Mouse (Mus musculus): Measurements from ENCODE around the gene Dock2. TPM values are rescaled to one million over a fixed set of nuclear protein-coding genes. Genes with fewer than 3 reads are reported as not detected.

Dock2 gene
- total and polyA plus RNA-seq, 2 experiments from 2014 or later: 0.57 to 1.6 TPM

DNA sequence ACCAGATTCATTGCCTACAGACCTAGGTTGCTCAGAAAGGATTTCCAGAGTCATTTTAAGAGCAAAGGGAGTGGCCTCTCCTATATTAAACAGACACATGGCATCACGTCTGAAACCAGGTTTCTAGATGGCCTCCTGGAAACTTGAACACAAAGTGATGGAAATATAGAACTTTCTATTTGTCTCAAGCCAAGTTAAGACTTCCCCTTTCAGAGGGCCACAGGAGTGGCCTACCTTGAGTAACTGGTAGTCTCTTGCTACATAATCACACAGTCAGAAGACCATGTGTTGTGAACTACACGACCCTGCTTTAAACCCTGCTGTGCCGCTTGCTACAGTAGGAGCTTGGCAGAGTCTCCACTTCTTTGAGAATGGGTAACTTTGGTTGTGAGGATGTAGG, 400.2 kb downstream of the Dock2 start:
- Histone ChIP-seq H3K9me3 (ENCODE audit: low read length) (no peaks in the 10 kb centered on the region), H3K27me3 (ENCODE audit: insufficient read depth, low read length) (no peaks in the 10 kb centered on the region), H3K27ac (ENCODE audit: low read depth, low read length) (no peak overlapping the region), H3K9ac (replicated peaks; ENCODE audit: low read length, poor library complexity, severe bottlenecking) (no peak overlapping the region), H3K4me3 (ENCODE audit: low read depth, low read length) (no peak overlapping the region), H3K4me2 (ENCODE audit: low read depth, low read length, poor library complexity, severe bottlenecking) (no peak overlapping the region), H3K4me1 (ENCODE audit: insufficient read depth, low read length) (no peaks in the 10 kb centered on the region), H3K36me3 (ENCODE audit: insufficient read depth, low read length) (no peaks in the 10 kb centered on the region)
- 91% methylated on average over 3 of the region's 3 CpGs for WGBS
- ATAC-seq (ENCODE audit: low FRiP score) (no peak), DNase-seq (ENCODE audit: low spot score) (no peak)
- TF ChIP-seq CTCF (IDR thresholded peaks at IDR 0.05): no peak

GRCm38 (mm10) chr11:34377649-34378048, 406.0 kb downstream of the Dock2 start:
- Histone ChIP-seq H3K4me3 (ENCODE audit: low read depth, low read length) (no peak overlapping the region), H3K36me3 (ENCODE audit: insufficient read depth, low read length) (no peaks in the 10 kb centered on the region), H3K4me1 (ENCODE audit: insufficient read depth, low read length) (no peaks in the 10 kb centered on the region; the same call in 1 of the 2 replicates), H3K27me3 (ENCODE audit: insufficient read depth, low read length) (no peaks in the 10 kb centered on the region), H3K27ac (ENCODE audit: low read depth, low read length) (no peak overlapping the region), H3K9me3 (ENCODE audit: low read length) (no peaks in the 10 kb centered on the region), H3K4me2 (ENCODE audit: low read depth, low read length, poor library complexity, severe bottlenecking) (no peak overlapping the region), H3K9ac (replicated peaks; ENCODE audit: low read length, poor library complexity, severe bottlenecking) (no peak overlapping the region)
- DNase-seq (ENCODE audit: low spot score): peak; percentile 48
- 76% methylated on average over 6 of the region's 6 CpGs for WGBS
- TF ChIP-seq CTCF (IDR thresholded peaks at IDR 0.05): no peak
- ATAC-seq (ENCODE audit: low FRiP score): no peak

- H3K9ac ChIP-seq (replicated peaks; ENCODE audit: low read length, poor library complexity, severe bottlenecking): no peak overlapping the region
- no peaks in the 10 kb centered on the region; the same call in 1 of the 2 replicates for H3K4me1 ChIP-seq (ENCODE audit: insufficient read depth, low read length)
- no peaks in the 10 kb centered on the region for H3K36me3 ChIP-seq (ENCODE audit: insufficient read depth, low read length)
- H3K4me2 ChIP-seq (ENCODE audit: low read depth, low read length, poor library complexity, severe bottlenecking): no peak overlapping the region
- no peak overlapping the region for H3K4me3 ChIP-seq (ENCODE audit: low read depth, low read length)
- 77% methylated on average over 1 of the region's 1 CpGs for WGBS
- DNase-seq (ENCODE audit: low spot score) (no peak), ATAC-seq (ENCODE audit: low FRiP score) (no peak)
- no peak for TF ChIP-seq CTCF (IDR thresholded peaks at IDR 0.05)
- no peaks in the 10 kb centered on the region for H3K9me3 ChIP-seq (ENCODE audit: low read length)
- no peaks in the 10 kb centered on the region for H3K27me3 ChIP-seq (ENCODE audit: insufficient read depth, low read length)
- H3K27ac ChIP-seq (ENCODE audit: low read depth, low read length): no peak overlapping the region
Measured at GRCm38 (mm10) chr11:34375557-34375956, 408.1 kb downstream of the Dock2 start.

DNA sequence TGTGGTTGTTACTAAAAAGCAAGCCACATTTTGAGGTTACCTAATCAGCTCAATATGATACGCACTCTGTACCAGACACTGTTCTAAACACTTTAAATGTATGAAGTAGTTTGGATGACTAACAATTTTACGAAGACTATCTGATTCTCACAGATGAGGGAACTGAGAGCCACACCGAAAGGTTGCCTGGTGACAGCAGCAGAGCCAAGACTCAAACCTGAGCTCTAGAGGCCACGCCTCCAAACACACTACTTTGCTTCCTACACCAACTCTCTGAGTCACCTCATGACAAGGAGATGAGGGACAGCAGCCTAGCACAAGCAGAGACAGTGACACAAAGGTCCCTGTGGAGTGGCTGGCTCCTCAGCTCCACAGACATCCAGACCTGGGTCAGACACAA, 411.5 kb downstream of the Dock2 start:
- Histone ChIP-seq H3K9me3 (ENCODE audit: low read length) (no peaks in the 10 kb centered on the region), H3K27me3 (ENCODE audit: insufficient read depth, low read length) (no peaks in the 10 kb centered on the region), H3K9ac (replicated peaks; ENCODE audit: low read length, poor library complexity, severe bottlenecking) (no peak overlapping the region), H3K4me2 (ENCODE audit: low read depth, low read length, poor library complexity, severe bottlenecking) (no peak overlapping the region), H3K4me3 (ENCODE audit: low read depth, low read length) (no peak overlapping the region), H3K4me1 (ENCODE audit: insufficient read depth, low read length) (no peaks in the 10 kb centered on the region; the same call in 1 of the 2 replicates), H3K27ac (ENCODE audit: low read depth, low read length) (no peak overlapping the region), H3K36me3 (ENCODE audit: insufficient read depth, low read length) (no peaks in the 10 kb centered on the region)
- whole genome bisulfite sequencing: 87% methylated on average over 4 of the region's 4 CpGs
- DNase-seq (ENCODE audit: low spot score) (no peak), ATAC-seq (ENCODE audit: low FRiP score) (no peak)
- TF ChIP-seq CTCF (IDR thresholded peaks at IDR 0.05): no peak

GRCm38 (mm10) chr11:34356109-34356508, 427.6 kb downstream of the Dock2 start:
- 42% methylated on average over 2 of the region's 2 CpGs for WGBS
- TF ChIP-seq CTCF (IDR thresholded peaks at IDR 0.05): no peak
- no peaks in the 10 kb centered on the region for H3K9me3 ChIP-seq (ENCODE audit: low read length)
- H3K4me2 ChIP-seq (ENCODE audit: low read depth, low read length, poor library complexity, severe bottlenecking): no peak overlapping the region
- no peaks in the 10 kb centered on the region for H3K36me3 ChIP-seq (ENCODE audit: insufficient read depth, low read length)
- no peak for ATAC-seq (ENCODE audit: low FRiP score)
- H3K27me3 ChIP-seq (ENCODE audit: insufficient read depth, low read length): no peaks in the 10 kb centered on the region
- H3K4me3 ChIP-seq (ENCODE audit: low read depth, low read length): no peak overlapping the region
- H3K27ac ChIP-seq (ENCODE audit: low read depth, low read length): no peak overlapping the region
- peaks cover 5% of the 10 kb centered on the region; the same call in 1 of the 2 replicates for H3K4me1 ChIP-seq (ENCODE audit: insufficient read depth, low read length)
- peak; percentile 66 for DNase-seq (ENCODE audit: low spot score)
- H3K9ac ChIP-seq (replicated peaks; ENCODE audit: low read length, poor library complexity, severe bottlenecking): no peak overlapping the region

DNA sequence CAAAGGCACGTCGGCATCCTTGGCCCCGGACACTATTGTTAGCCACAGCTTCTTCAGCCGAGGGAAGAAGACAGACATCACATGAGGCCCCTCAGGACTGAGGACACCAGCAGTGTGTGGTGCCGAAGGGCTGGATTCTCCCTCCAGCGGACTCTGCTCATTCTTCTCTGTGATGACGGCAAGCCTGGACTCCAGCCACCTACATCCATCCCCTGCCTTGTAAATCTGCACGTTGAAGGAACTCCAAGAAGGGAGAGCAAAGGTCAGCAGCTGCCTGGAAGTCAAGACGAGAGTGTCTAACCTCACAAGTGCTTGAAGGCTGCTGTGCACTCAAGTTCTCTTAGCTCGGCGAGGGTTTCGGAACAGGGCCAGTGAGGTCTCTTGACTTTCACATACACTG, 428.3 kb downstream of the Dock2 start:
- Histone ChIP-seq H3K9me3 (ENCODE audit: low read length) (no peaks in the 10 kb centered on the region), H3K27me3 (ENCODE audit: insufficient read depth, low read length) (no peaks in the 10 kb centered on the region), H3K4me1 (ENCODE audit: insufficient read depth, low read length) (peaks cover 5% of the 10 kb centered on the region; the same call in 1 of the 2 replicates), H3K4me3 (ENCODE audit: low read depth, low read length) (no peak overlapping the region), H3K27ac (ENCODE audit: low read depth, low read length) (no peak overlapping the region), H3K9ac (replicated peaks; ENCODE audit: low read length, poor library complexity, severe bottlenecking) (no peak overlapping the region), H3K36me3 (ENCODE audit: insufficient read depth, low read length) (no peaks in the 10 kb centered on the region), H3K4me2 (ENCODE audit: low read depth, low read length, poor library complexity, severe bottlenecking) (no peak overlapping the region)
- no peak for DNase-seq (ENCODE audit: low spot score)
- ATAC-seq (ENCODE audit: low FRiP score): peak; percentile 27; the same call in 1 of the 2 replicates
- 71% methylated on average over 12 of the region's 12 CpGs for WGBS
- no peak for TF ChIP-seq CTCF (IDR thresholded peaks at IDR 0.05)

All from midbrain, postnatal 0 days (tissue).